Mouse (Mus musculus): Measurements from ENCODE around the gene Tubgcp4.
A peak's percentile ranks its signal among the peaks of the same experiment; 100 is the strongest.

Tubgcp4 gene

GRCm38 (mm10) chr2:121204276-121204675 lies 33.8 kb downstream of the Tubgcp4 start:
- DNase-seq (ENCODE audit: low spot score in 2 of 2): no peak

DNA sequence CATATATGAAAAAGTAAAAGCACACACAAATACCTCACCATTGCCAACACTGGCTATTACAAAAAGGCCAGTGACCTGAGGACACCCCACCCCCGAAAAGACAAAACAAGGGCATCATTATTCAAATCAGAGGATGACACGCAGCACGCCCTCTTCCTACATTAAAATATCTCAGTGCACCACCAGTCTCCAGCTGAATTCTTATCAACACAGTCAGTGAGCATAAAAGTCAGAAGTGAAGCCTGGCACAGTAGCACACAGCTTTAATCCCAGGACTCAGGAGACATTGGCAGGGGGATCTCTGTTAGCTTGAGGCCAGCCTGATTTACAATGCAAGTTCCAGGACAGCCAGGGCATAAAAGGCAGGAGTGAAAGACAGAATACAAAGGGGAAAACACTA lies 36.1 kb downstream of the Tubgcp4 start:
- no peak for DNase-seq (ENCODE audit: low spot score in 2 of 2)

- no peak for DNase-seq (ENCODE audit: low spot score in 2 of 2)
Measured at GRCm38 (mm10) chr2:121214491-121214890, 44.0 kb downstream of the Tubgcp4 start.

- no peak for DNase-seq (ENCODE audit: low spot score in 2 of 2)
Measured at GRCm38 (mm10) chr2:121219177-121219576, 48.7 kb downstream of the Tubgcp4 start.

DNA sequence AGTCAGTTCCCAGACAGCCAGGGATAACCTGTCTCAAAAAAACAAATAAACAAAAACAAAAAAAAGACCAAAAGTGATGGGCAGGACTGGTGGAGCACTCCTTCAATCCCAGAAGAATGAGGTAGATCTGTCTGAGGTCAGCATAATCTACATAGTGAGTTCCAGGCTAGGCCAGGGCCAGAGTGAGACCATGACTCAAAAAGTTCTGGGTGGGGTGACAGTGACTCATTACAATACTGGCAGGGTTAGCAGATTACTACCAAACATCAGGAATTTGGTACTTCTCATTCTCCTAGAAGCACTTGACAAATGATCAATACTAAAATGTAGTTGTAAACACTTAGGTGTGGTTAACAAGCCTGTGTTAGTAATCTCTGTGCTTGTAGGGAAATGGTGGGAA lies 49.5 kb downstream of the Tubgcp4 start:
- DNase-seq (ENCODE audit: low spot score in 2 of 2): no peak

- DNase-seq (ENCODE audit: low spot score in 2 of 2): peak; percentile 22 to 30
Measured at GRCm38 (mm10) chr2:121223010-121223409, 52.6 kb downstream of the Tubgcp4 start.

GRCm38 (mm10) chr2:121228135-121228534 lies 57.7 kb downstream of the Tubgcp4 start:
- DNase-seq (ENCODE audit: low spot score in 2 of 2): no peak

DNA sequence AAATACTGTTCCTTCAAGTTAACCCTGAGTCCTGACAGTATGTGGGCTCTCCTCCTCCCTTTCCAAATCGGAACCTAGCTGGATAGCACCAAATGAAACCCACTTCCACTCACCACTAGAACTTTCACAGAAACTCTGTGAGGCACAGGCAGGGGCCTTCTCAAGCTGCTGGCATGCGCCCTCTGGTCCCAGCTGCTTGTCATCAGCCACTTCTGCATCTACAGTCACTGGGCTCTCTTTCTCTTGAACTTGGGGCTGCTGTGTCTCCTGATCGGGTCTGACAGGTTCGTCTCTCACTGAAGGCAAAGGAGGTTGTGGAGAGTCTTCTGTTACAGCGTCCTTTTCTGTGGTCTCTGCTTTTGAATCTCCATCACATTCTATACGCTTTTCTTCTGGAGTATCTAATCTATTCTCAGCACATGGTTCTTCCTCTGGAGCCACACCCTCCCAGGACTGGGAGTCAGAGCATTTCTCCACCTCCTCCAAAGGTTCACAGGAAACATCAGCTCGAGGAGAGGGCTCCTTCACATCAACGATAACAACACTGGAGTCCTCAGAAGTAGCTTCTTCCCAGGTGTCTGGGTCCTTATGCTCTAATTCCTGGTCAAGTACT lies 65.1 kb downstream of the Tubgcp4 start:
- no peak for DNase-seq (ENCODE audit: low spot score in 2 of 2)

- no peak for DNase-seq (ENCODE audit: low spot score in 2 of 2)
Measured at GRCm38 (mm10) chr2:121239426-121239825, 69.0 kb downstream of the Tubgcp4 start.

DNA sequence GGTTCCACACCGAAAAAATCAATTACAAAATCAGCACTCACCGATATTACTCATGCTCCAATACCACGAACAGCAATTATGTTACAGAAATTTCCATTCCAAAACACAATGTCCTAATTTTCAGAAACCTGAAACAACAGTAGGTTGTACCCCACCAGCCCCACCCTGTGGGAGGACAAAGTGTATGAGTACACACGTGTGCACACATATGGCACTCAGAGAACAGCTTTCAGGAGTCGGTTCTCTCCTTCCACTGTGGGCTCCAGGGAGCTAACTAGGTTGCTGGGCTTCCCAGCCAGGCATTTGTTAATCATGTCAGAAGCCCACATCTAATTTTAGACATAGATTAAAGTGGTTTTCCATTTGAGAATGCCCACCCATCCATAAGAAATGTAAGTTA lies 73.6 kb downstream of the Tubgcp4 start:
- no peak for DNase-seq (ENCODE audit: low spot score in 2 of 2)

Data from frontal cortex, postnatal 25 days (tissue).